Mouse (Mus musculus) myocyte (in vitro differentiated cells): Measurements from ENCODE around the gene Spi1. TPM values are rescaled to one million over a fixed set of nuclear protein-coding genes. Genes with fewer than 3 reads are reported as not detected.

Experiments
- H3K27me3 ChIP-seq: one replicate; pipeline ENCODE4 v1.6.1; 2011; ENCODE audit not compliant: control insufficient read depth, insufficient read depth, insufficient read length
- H3K36me3 ChIP-seq: one replicate; pipeline ENCODE4 v1.6.1; 2011; ENCODE audit not compliant: control insufficient read depth, insufficient read depth
- H3K4me2 ChIP-seq: one replicate; pipeline ENCODE4 v1.6.1; 2011; ENCODE audit warnings: low read depth, control low read depth
- H3K4me3 ChIP-seq: one replicate; pipeline ENCODE4 v1.5.1; 2011; ENCODE audit warnings: mild to moderate bottlenecking, control low read depth, moderate library complexity
- H3K79me2 ChIP-seq: one replicate; pipeline ENCODE4 v1.6.1; 2011; ENCODE audit not compliant: control insufficient read depth, insufficient read depth
- H3ac ChIP-seq: one replicate; pipeline ENCODE4 v1.6.1; 2011; ENCODE audit not compliant: control insufficient read depth, insufficient read length
- CEBPB ChIP-seq: IDR thresholded peaks from 2 replicates; pipeline ENCODE4 v1.6.1; 2011; ENCODE audit warnings: mild to moderate bottlenecking, moderate library complexity; ENCODE audit not compliant: poor library complexity, insufficient read depth, severe bottlenecking
- E2F4 ChIP-seq: IDR thresholded peaks from one replicate; pipeline ENCODE4 v1.6.1; 2011; ENCODE audit warnings: mild to moderate bottlenecking, control low read depth, moderate library complexity; ENCODE audit not compliant: insufficient read depth
- MAX ChIP-seq: IDR thresholded peaks from one replicate; pipeline ENCODE4 v1.6.1; 2011; ENCODE audit warnings: low read depth, mild to moderate bottlenecking, control low read depth
- MYOD1 ChIP-seq, 3 experiments: IDR thresholded peaks; one replicate each; pipeline ENCODE4 v1.6.1; 2011; ENCODE audit warnings: control low read depth in 2 of 3, low read depth in 2 of 3, mild to moderate bottlenecking in 2 of 3, moderate library complexity in 1 of 3; ENCODE audit not compliant: insufficient read length in 2 of 3, control insufficient read depth in 1 of 3
- MYOG ChIP-seq, 3 experiments: IDR thresholded peaks; one replicate each; pipeline ENCODE4 v1.6.1; 2011; ENCODE audit warnings: control low read depth in 2 of 3, low read depth in 2 of 3, mild to moderate bottlenecking in 2 of 3; ENCODE audit not compliant: insufficient read length in 2 of 3, control insufficient read depth in 1 of 3, insufficient read depth in 1 of 3
- POLR2A ChIP-seq: IDR thresholded peaks from one replicate; pipeline ENCODE4 v1.6.1; 2011; ENCODE audit warnings: low read depth, mild to moderate bottlenecking, control low read depth, moderate library complexity; ENCODE audit not compliant: insufficient read length
- POLR2AphosphoS2 ChIP-seq: IDR thresholded peaks from one replicate; pipeline ENCODE4 v1.6.1; 2011; ENCODE audit warnings: low read depth, control low read depth; ENCODE audit not compliant: insufficient read length
- REST ChIP-seq: IDR thresholded peaks from one replicate; pipeline ENCODE4 v1.6.1; 2011; ENCODE audit warnings: mild to moderate bottlenecking, control low read depth, moderate library complexity; ENCODE audit not compliant: insufficient read depth, insufficient read length
- SRF ChIP-seq: IDR thresholded peaks from one replicate; pipeline ENCODE4 v1.6.1; 2011; ENCODE audit warnings: low read depth; ENCODE audit not compliant: control insufficient read depth, insufficient read length
- TCF12 ChIP-seq: IDR thresholded peaks from one replicate; pipeline ENCODE4 v1.6.1; 2011; ENCODE audit warnings: mild to moderate bottlenecking, control low read depth; ENCODE audit not compliant: poor library complexity, insufficient read depth, severe bottlenecking
- TCF3 ChIP-seq: IDR thresholded peaks from one replicate; pipeline ENCODE4 v1.6.1; 2011; ENCODE audit warnings: low read depth, control low read depth; ENCODE audit not compliant: insufficient read length
- USF1 ChIP-seq: IDR thresholded peaks from one replicate; pipeline ENCODE4 v1.6.1; 2011; ENCODE audit warnings: low read depth, mild to moderate bottlenecking, control low read depth, moderate library complexity
- polyA plus RNA-seq: library from polyadenylated mRNA; unstranded; fragments of >200 nt; fragmentation: generic; extraction: Trizol; gene quantifications from one replicate; pipeline ENCODE4 v1.2.1, GENCODE M21; 2012; ENCODE audit warnings: missing spikeins

Spi1 gene
- polyA plus RNA-seq, 1 experiment = 0.04 TPM

DNA sequence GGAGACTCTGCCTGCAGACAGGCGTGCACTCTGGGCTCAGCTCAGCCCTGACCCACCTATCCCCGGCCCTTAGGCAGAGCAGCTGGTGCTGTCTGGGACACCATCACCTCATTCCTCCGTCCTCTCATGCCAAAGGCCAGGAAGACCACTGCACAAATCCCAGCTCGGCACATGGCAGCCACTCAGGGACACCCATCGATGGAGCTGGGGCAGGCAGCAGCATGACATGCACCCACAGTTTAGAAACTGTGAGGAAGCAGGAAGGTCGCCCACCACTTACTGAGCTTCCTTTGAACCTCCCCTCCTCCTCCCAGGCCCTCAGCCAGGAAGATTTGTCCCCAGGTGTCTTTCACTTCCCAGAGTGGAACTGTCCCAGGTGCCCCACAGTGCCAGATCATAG lies 55.3 kb downstream of the Spi1 start:
- H3K4me2 ChIP-seq = no peak overlapping the region
- no peaks in the 10 kb centered on the region for H3K27me3 ChIP-seq
- no peaks in the 10 kb centered on the region for H3K79me2 ChIP-seq
- no peaks in the 10 kb centered on the region for H3K36me3 ChIP-seq
- no peak for TF ChIP-seq POLR2A
- no peak for TF ChIP-seq MYOD1 (IDR thresholded peaks at IDR 0.05; ENCODE audit: control insufficient read depth in 1 of 3, insufficient read length in 2 of 3, low read depth in 2 of 3)
- no peak for TF ChIP-seq MAX
- no peak for TF ChIP-seq USF1
- TF ChIP-seq E2F4 = no peak
- no peak for TF ChIP-seq SRF
- TF ChIP-seq CEBPB = no peak
- no peak for TF ChIP-seq POLR2AphosphoS2
- TF ChIP-seq MYOG (IDR thresholded peaks at IDR 0.05; ENCODE audit: control insufficient read depth in 1 of 3, insufficient read depth in 1 of 3, insufficient read length in 2 of 3, low read depth in 2 of 3) = no peak
- TF ChIP-seq TCF12 = no peak
- no peak for TF ChIP-seq TCF3
- no peak for TF ChIP-seq REST
- H3K4me3 ChIP-seq = no peak overlapping the region
- no peak overlapping the region for H3ac ChIP-seq

DNA sequence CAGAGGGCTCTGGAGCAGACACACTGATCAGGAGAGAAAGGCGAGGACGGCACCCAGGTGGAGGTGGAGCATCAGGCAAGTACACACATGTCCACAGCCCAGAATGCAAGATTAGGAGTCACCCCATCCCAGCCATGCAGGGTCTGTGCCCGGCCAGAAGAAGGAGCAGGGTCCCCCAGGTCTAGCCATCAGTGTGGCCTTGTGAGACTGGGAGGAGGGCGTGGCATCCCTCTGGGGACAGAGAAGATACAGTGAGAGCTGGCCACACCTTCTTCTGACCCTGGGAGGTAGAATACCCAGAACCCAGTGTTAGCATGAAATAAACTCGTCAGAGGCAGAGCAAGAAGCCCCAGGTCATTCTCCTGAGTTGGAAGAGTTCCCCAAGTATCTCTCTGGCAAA lies 57.1 kb downstream of the Spi1 start:
- H3ac ChIP-seq = no peak overlapping the region
- H3K4me2 ChIP-seq = no peak overlapping the region
- no peaks in the 10 kb centered on the region for H3K36me3 ChIP-seq
- no peaks in the 10 kb centered on the region for H3K27me3 ChIP-seq
- no peaks in the 10 kb centered on the region for H3K79me2 ChIP-seq
- TF ChIP-seq E2F4 (no peak), POLR2AphosphoS2 (no peak), MYOG (IDR thresholded peaks at IDR 0.05; ENCODE audit: control insufficient read depth in 1 of 3, insufficient read depth in 1 of 3, insufficient read length in 2 of 3, low read depth in 2 of 3) (no peak), POLR2A (no peak), MAX (no peak), USF1 (no peak), TCF12 (no peak), CEBPB (no peak)
- H3K4me3 ChIP-seq = no peak overlapping the region

DNA sequence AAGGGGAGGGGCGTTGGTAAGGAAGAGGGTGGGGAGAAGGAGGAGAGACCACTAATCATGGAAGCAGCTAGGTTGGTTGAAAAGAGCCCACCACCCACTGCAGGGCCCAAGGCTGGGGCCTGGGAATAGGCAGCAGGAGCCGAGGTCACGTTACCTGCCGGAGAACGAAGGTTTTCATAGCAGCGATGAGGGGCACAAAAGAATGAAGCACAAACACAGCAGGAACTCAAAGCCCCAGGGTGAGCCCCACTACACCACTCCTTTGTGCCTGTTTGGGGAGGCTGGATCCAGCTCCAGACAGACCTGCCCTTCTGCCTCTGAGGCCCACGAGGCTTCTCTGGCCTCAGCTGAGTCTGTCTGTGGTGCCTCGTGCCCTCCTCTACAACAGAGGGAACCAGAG lies 57.6 kb downstream of the Spi1 start:
- Histone ChIP-seq H3ac (no peak overlapping the region), H3K27me3 (no peaks in the 10 kb centered on the region), H3K4me3 (no peak overlapping the region), H3K36me3 (no peaks in the 10 kb centered on the region), H3K4me2 (no peak overlapping the region), H3K79me2 (no peaks in the 10 kb centered on the region)
- no peak for TF ChIP-seq E2F4
- no peak for TF ChIP-seq POLR2A
- no peak for TF ChIP-seq TCF3
- no peak for TF ChIP-seq CEBPB
- TF ChIP-seq MYOD1 (IDR thresholded peaks at IDR 0.05; ENCODE audit: control insufficient read depth in 1 of 3, insufficient read length in 2 of 3, low read depth in 2 of 3) = no peak
- no peak for TF ChIP-seq MYOG (IDR thresholded peaks at IDR 0.05; ENCODE audit: control insufficient read depth in 1 of 3, insufficient read depth in 1 of 3, insufficient read length in 2 of 3, low read depth in 2 of 3)
- TF ChIP-seq MAX = no peak
- no peak for TF ChIP-seq USF1
- TF ChIP-seq POLR2AphosphoS2 = no peak
- TF ChIP-seq SRF = no peak
- TF ChIP-seq TCF12 = no peak
- no peak for TF ChIP-seq REST

DNA sequence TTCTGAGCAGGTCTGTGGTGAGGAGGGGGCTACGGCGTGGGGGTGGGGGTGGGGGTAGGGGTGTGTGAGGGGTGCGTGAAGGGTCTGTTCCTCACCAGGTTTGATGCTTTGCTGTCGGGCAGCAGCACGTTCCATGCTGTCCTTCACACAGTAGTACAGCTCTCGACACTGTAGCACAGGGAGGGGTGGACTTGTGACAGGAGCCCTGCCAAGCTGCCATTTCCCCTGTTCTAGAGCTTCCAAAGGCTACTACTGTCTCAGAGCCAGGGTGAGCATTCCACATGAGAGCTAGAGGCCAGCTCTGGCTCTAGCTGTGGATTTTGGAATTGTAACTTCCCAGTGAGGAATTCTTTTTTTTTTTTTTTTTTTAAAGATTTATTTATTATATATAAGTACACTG lies 60.7 kb downstream of the Spi1 start:
- H3K4me3 ChIP-seq = no peak overlapping the region
- H3K36me3 ChIP-seq = no peaks in the 10 kb centered on the region
- no peaks in the 10 kb centered on the region for H3K79me2 ChIP-seq
- no peak overlapping the region for H3ac ChIP-seq
- H3K4me2 ChIP-seq = no peak overlapping the region
- no peak for TF ChIP-seq CEBPB
- TF ChIP-seq MYOG (IDR thresholded peaks at IDR 0.05; ENCODE audit: control insufficient read depth in 1 of 3, insufficient read depth in 1 of 3, insufficient read length in 2 of 3, low read depth in 2 of 3) = no peak
- TF ChIP-seq E2F4 = no peak
- no peak for TF ChIP-seq REST
- no peak for TF ChIP-seq MAX
- no peak for TF ChIP-seq TCF3
- TF ChIP-seq USF1 = no peak
- TF ChIP-seq MYOD1 (IDR thresholded peaks at IDR 0.05; ENCODE audit: control insufficient read depth in 1 of 3, insufficient read length in 2 of 3, low read depth in 2 of 3) = no peak
- no peak for TF ChIP-seq SRF
- no peaks in the 10 kb centered on the region for H3K27me3 ChIP-seq

DNA sequence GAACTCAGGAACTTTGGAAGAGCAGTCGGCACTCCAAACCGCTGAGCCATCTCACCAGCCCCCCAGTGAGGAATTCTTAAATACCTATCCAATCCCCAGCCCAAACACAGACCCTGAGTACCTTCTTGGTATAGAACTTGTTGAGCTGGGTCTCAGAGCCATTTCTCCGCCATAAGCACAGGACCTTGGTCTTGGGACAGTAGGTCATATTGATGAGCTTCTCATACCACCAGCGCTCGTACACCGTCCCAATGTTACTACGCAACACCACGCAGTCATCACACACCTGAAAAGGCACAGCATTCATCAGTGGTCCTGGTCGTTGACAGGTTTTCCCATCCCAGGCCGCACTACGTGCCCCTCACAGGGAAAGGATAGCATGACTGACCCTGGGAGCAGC lies 61.2 kb downstream of the Spi1 start:
- no peaks in the 10 kb centered on the region for H3K36me3 ChIP-seq
- no peaks in the 10 kb centered on the region for H3K79me2 ChIP-seq
- H3K4me3 ChIP-seq = no peak overlapping the region
- H3ac ChIP-seq = no peak overlapping the region
- H3K4me2 ChIP-seq = no peak overlapping the region
- no peak for TF ChIP-seq REST
- no peak for TF ChIP-seq MYOG (IDR thresholded peaks at IDR 0.05; ENCODE audit: control insufficient read depth in 1 of 3, insufficient read depth in 1 of 3, insufficient read length in 2 of 3, low read depth in 2 of 3)
- no peak for TF ChIP-seq CEBPB
- TF ChIP-seq POLR2A = no peak
- TF ChIP-seq E2F4 = no peak
- TF ChIP-seq USF1 = no peak
- no peak for TF ChIP-seq MYOD1 (IDR thresholded peaks at IDR 0.05; ENCODE audit: control insufficient read depth in 1 of 3, insufficient read length in 2 of 3, low read depth in 2 of 3)
- TF ChIP-seq TCF12 = no peak
- TF ChIP-seq SRF = no peak
- no peak for TF ChIP-seq POLR2AphosphoS2
- H3K27me3 ChIP-seq = no peaks in the 10 kb centered on the region
